Mouse (Mus musculus): ENCODE results near the gene Eef1akmt3. TPM values are rescaled to one million over a fixed set of nuclear protein-coding genes. Genes with fewer than 3 reads are reported as not detected.

Gene Eef1akmt3
- total and polyA plus RNA-seq, 2 experiments from 2014 or later: 0.16 TPM; not detected in 1

DNA sequence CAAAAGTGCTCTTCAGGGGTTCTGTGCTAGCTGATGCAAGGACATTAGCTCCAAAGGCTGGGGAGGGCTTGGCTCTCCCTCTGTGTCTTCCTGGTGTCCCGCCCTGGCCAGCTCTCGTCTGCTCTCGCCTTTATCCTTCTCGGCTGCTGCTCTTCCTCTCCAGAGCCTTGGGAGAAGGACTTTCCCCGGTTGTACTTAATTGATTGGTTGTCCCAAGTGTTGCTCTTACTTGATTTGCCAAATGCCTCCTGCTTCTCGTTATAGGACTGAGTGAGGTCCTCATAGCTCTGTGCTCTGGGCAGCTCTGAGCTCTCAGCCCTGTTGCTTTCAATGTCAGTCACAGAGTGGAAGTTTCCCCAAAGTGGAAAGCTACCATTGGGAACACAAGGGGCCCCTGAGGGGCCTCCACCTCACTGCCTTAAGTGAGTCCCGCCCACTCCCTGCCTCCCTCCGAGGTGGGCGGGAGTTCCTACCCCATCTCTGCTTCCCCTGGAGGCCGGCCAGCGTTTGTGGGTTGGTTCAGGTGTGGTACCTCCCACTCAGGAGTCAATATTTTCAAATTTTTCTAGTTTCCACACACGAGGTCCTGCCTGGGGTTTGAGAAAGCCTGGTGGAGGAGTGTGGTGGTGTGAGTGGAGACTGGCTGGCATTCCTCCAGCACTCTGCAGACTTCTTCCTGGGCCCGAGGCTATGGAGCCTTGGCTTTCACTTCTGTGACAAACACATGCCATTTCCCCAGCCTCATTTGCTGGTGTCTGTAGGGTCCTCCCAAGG is 43.8 kb downstream of the Eef1akmt3 start:
- DNase-seq (ENCODE audit: low spot score): no peak

DNA sequence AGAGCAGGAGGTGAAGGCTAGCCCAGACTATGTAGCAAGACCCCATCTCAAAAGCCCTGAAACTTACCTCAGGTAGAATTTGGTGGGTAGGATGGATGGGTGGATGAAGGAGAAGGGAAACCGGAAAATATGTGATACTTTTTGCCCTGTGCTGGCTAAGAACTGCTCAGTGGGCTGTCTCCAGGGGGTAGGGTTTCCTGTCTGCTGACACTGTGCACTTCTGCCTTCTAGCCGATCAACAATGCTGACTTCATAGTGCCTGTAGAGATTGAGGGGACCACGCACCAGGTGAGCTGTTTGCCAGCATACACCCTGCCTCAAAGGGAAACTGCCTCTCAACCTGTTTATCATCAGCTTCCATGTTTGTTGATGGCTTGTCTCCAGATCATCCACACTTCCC is 47.7 kb downstream of the Eef1akmt3 start:
- ATAC-seq (ENCODE audit: low FRiP score) (no peak), DNase-seq (ENCODE audit: low spot score) (no peak)
- H3K36me3 ChIP-seq (ENCODE audit: insufficient read depth, low read length): peaks cover 50% of the 10 kb centered on the region
- 95% methylated on average over 3 of the region's 3 CpGs for WGBS
- H3K4me2 ChIP-seq (ENCODE audit: low read depth, low read length, poor library complexity, severe bottlenecking): no peak overlapping the region
- H3K9ac ChIP-seq (replicated peaks; ENCODE audit: low read length, poor library complexity, severe bottlenecking): no peak overlapping the region
- no peak for TF ChIP-seq CTCF (IDR thresholded peaks at IDR 0.05)
- no peak overlapping the region for H3K4me3 ChIP-seq (ENCODE audit: low read depth, low read length)
- no peak overlapping the region for H3K27ac ChIP-seq (ENCODE audit: low read depth, low read length)
- H3K9me3 ChIP-seq (ENCODE audit: low read length): no peaks in the 10 kb centered on the region
- H3K27me3 ChIP-seq (ENCODE audit: insufficient read depth, low read length): no peaks in the 10 kb centered on the region
- H3K4me1 ChIP-seq (ENCODE audit: insufficient read depth, low read length): no peaks in the 10 kb centered on the region

More for the DNA sequence above, 43.8 kb downstream of the Eef1akmt3 start:
- TF ChIP-seq CTCF (IDR thresholded peaks at IDR 0.05): no peak
- Histone ChIP-seq H3K4me1 (ENCODE audit: insufficient read depth, low read length) (no peaks in the 10 kb centered on the region), H3K9me3 (ENCODE audit: low read length) (no peaks in the 10 kb centered on the region), H3K36me3 (ENCODE audit: insufficient read depth, low read length) (peaks cover 40% of the 10 kb centered on the region), H3K9ac (replicated peaks; ENCODE audit: low read length, poor library complexity, severe bottlenecking) (no peak overlapping the region), H3K4me3 (ENCODE audit: low read depth, low read length) (no peak overlapping the region), H3K27ac (ENCODE audit: low read depth, low read length) (no peak overlapping the region), H3K27me3 (ENCODE audit: insufficient read depth, low read length) (no peaks in the 10 kb centered on the region), H3K4me2 (ENCODE audit: low read depth, low read length, poor library complexity, severe bottlenecking) (no peak overlapping the region)
- ATAC-seq (ENCODE audit: low FRiP score): no peak
- 78% methylated on average over 13 of the region's 13 CpGs for WGBS

DNA sequence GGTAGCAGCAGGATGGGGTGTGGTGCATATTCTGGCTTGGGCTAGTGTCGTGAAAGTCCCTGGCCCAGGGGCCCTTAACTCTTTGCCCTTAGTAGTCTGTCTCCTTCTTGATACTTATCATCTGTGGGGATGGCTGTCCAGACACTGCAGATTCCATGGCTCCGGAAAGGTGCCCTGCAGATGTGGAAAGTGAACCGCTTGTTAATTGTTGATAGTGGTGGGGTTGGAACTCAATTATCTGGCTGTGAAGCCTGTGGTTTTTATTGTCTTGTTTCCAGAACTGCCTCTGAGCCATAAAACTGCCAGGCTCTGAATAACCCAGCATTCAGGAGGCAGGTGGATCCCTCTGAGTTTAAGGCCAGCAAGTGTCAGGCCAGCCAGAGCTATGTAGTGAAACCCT is 49.6 kb downstream of the Eef1akmt3 start:
- H3K27ac ChIP-seq (ENCODE audit: low read depth, low read length): no peak overlapping the region
- H3K27me3 ChIP-seq (ENCODE audit: insufficient read depth, low read length): no peaks in the 10 kb centered on the region
- no peak overlapping the region for H3K4me2 ChIP-seq (ENCODE audit: low read depth, low read length, poor library complexity, severe bottlenecking)
- no peaks in the 10 kb centered on the region for H3K9me3 ChIP-seq (ENCODE audit: low read length)
- TF ChIP-seq CTCF (IDR thresholded peaks at IDR 0.05): no peak
- 77% methylated on average over 3 of the region's 3 CpGs for WGBS
- no peak for ATAC-seq (ENCODE audit: low FRiP score)
- no peak overlapping the region for H3K9ac ChIP-seq (replicated peaks; ENCODE audit: low read length, poor library complexity, severe bottlenecking)
- 0 out of 2 replicates have a peak, but pooled peaks cover 3% of the 10 kb centered on the region for H3K4me1 ChIP-seq (ENCODE audit: insufficient read depth, low read length)
- H3K36me3 ChIP-seq (ENCODE audit: insufficient read depth, low read length): peaks cover 41% of the 10 kb centered on the region
- DNase-seq (ENCODE audit: low spot score): no peak
- no peak overlapping the region for H3K4me3 ChIP-seq (ENCODE audit: low read depth, low read length)

DNA sequence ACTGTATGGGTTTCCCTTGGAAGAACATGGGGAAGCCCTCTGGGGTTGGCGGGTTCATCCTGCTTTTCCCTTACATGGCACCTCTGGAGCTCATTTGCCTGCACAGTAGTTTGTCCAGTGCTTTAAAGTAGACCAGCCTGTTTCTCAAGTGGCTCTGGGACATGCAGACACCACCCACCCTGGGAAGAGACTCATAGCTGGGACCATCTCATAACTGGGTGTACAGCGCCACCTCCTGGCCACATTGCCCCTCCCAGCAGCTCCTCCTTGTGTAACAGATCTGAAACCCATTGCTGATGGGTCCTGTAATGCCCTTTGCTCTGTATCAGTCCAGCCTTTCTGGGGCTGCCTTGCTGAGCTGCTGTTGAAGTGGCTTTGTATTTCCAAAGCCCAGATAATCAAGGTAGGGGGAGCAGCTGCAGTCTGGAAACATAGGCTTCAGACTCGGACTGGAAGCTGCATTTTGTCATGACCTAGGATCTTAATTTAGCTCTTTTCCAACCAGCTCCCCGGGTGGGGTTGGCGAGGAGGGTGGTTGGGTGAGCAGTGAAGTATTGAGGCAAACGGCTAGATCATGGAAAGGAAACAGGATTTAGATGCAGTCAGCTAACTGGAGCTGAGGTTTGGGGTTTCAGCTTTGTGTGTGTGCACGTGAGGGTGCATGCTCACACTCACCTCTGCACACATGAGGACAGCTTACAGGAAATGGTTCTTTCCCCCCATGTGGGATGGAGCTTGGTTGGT is 50.8 kb downstream of the Eef1akmt3 start:
- Histone ChIP-seq H3K4me1 (ENCODE audit: insufficient read depth, low read length) (0 out of 2 replicates have a peak, but pooled peaks cover 3% of the 10 kb centered on the region), H3K27me3 (ENCODE audit: insufficient read depth, low read length) (no peaks in the 10 kb centered on the region), H3K27ac (ENCODE audit: low read depth, low read length) (no peak overlapping the region), H3K4me3 (ENCODE audit: low read depth, low read length) (no peak overlapping the region), H3K9me3 (ENCODE audit: low read length) (no peaks in the 10 kb centered on the region), H3K4me2 (ENCODE audit: low read depth, low read length, poor library complexity, severe bottlenecking) (no peak overlapping the region), H3K36me3 (ENCODE audit: insufficient read depth, low read length) (peaks cover 38% of the 10 kb centered on the region), H3K9ac (replicated peaks; ENCODE audit: low read length, poor library complexity, severe bottlenecking) (no peak overlapping the region)
- DNase-seq (ENCODE audit: low spot score): peak; percentile 90
- ATAC-seq (ENCODE audit: low FRiP score): peak; percentile 67; the same call in 1 of the 2 replicates
- WGBS: 57% methylated on average over 7 of the region's 7 CpGs
- peak; percentile 92 for TF ChIP-seq CTCF (IDR thresholded peaks at IDR 0.05)

DNA sequence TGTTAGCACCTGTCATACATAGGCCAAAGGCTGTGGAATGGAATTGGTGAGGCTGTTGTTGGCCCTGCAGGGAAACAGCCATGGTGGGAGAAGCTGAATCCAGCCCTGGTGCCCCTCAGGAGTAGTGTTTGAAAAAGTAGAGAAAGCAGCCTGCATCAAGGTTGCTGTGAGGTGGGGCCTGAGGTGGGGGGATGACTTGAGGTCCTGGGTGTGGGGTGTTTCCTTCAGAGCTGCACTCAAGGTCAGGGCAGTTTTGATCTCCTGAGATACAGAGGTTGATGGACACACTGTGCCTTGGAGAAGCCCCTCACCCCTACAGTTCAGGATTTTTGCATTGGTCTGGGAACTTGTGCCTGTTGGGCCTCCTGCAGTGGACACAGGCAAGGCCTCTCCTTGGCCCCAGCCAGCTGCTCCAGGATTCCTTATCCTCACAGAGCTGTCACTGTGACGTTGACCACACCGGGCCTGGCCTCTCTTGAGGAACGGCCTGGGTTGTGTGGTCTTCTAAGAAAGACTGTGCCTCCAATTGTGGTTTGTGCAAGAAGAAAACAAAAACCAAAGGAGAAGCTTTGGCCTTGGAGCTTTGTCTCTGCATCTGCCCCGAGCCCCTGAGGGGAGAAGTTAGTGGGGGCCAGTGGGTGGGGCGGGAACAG is 52.7 kb downstream of the Eef1akmt3 start:
- no peak overlapping the region for H3K9ac ChIP-seq (replicated peaks; ENCODE audit: low read length, poor library complexity, severe bottlenecking)
- H3K4me1 ChIP-seq (ENCODE audit: insufficient read depth, low read length): peaks cover 16% of the 10 kb centered on the region
- TF ChIP-seq CTCF (IDR thresholded peaks at IDR 0.05): no peak
- DNase-seq (ENCODE audit: low spot score) (no peak), ATAC-seq (ENCODE audit: low FRiP score) (no peak)
- no peak overlapping the region for H3K4me2 ChIP-seq (ENCODE audit: low read depth, low read length, poor library complexity, severe bottlenecking)
- WGBS: 72% methylated on average over 5 of the region's 5 CpGs
- H3K36me3 ChIP-seq (ENCODE audit: insufficient read depth, low read length): peaks cover 20% of the 10 kb centered on the region
- no peak overlapping the region for H3K4me3 ChIP-seq (ENCODE audit: low read depth, low read length)
- no peaks in the 10 kb centered on the region for H3K9me3 ChIP-seq (ENCODE audit: low read length)
- H3K27ac ChIP-seq (ENCODE audit: low read depth, low read length): no peak overlapping the region
- no peaks in the 10 kb centered on the region for H3K27me3 ChIP-seq (ENCODE audit: insufficient read depth, low read length)
